Mouse (Mus musculus) brain, embryonic 14.5 days (tissue): ENCODE results near the gene Cfap221.

ENCODE experiments used
- CTCF ChIP-seq: fragments of 200-500 bp; IDR thresholded peaks from 2 replicates; pipeline ENCODE4 v1.5.1; 2012; ENCODE audit warnings: inconsistent platforms, mild to moderate bottlenecking, moderate library complexity, borderline replicate concordance; ENCODE audit not compliant: insufficient read depth, insufficient read length; ENCODE audit errors: extremely low read depth
- POLR2A ChIP-seq: fragments of 200-500 bp; IDR thresholded peaks from 2 replicates; pipeline ENCODE4 v1.6.1; 2012; ENCODE audit warnings: mild to moderate bottlenecking, inconsistent platforms, borderline replicate concordance; ENCODE audit not compliant: poor library complexity, insufficient read depth, insufficient read length, severe bottlenecking; ENCODE audit errors: extremely low read depth

DNA sequence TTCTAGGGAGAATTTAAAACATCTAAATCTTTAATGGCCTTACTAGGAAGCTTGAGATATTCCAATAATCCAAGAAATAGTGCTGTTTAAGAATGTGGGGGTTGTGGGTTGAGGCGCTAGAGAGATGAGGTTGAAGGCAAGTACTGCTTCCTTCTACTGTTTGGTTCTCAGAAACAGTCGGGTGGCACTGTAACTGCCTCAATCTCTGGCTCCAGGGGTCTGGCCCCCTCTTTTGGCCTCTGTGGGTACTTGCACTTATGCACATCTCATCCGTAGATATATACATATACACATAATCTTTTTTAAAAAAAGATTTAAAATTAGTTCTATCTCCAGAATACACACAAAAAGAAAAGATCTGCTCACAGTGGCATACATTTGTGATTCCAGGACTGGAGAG lies 21.9 kb upstream of the Cfap221 start:
- TF ChIP-seq CTCF (peak; percentile 17; the same call in 1 of the 2 replicates), POLR2A (no peak)
